Mouse (Mus musculus) CH12.LX (cell line): Measurements from ENCODE around the gene Fam207a. TPM values are rescaled to one million over a fixed set of nuclear protein-coding genes. Genes with fewer than 3 reads are reported as not detected.

ENCODE experiments used
- DNase-seq: peaks from one replicate; pipeline ENCODE4 v3.0.0-alpha.2; 2013; ENCODE audit errors: extremely low read depth
- H3K27ac ChIP-seq: 2 replicates; pipeline ENCODE4 v1.5.1; 2012; ENCODE audit warnings: low read depth, mild to moderate bottlenecking, control low read depth, moderate library complexity; ENCODE audit not compliant: insufficient read depth
- H3K27me3 ChIP-seq: replicated peaks from 2 replicates; pipeline ENCODE3; 2012; ENCODE audit warnings: inconsistent platforms
- H3K36me3 ChIP-seq, 2 experiments: replicated peaks in 1 of 2; 2 replicates each; pipeline versions ENCODE3 to v1.6.1; 2012; ENCODE audit warnings: inconsistent platforms in 1 of 2, low read length in 1 of 2, mild to moderate bottlenecking in 1 of 2, mixed read lengths in 1 of 2, moderate library complexity in 1 of 2; ENCODE audit not compliant: control insufficient read depth in 1 of 2, insufficient read depth in 1 of 2
- H3K4me1 ChIP-seq, 2 experiments: 2 replicates each; pipeline ENCODE4 v1.6.1; 2012; ENCODE audit warnings: inconsistent platforms in 1 of 2, moderate library complexity in 1 of 2; ENCODE audit not compliant: insufficient read depth in 2 of 2, control insufficient read depth in 1 of 2
- H3K4me2 ChIP-seq: 2 replicates; pipeline ENCODE4 v1.6.1; 2012; ENCODE audit warnings: low read depth, mild to moderate bottlenecking, control low read depth; ENCODE audit not compliant: poor library complexity, insufficient read depth, severe bottlenecking
- H3K4me3 ChIP-seq, 3 experiments: fragments of 150-350 bp in 1 of 3; sonication (generic) in 1 of 3; replicated peaks in 1 of 3; 2 replicates each; pipeline versions ENCODE3 to v1.5.1; 2011 to 2012; ENCODE audit warnings: low read depth in 2 of 3, low read length in 2 of 3, mild to moderate bottlenecking in 2 of 3, moderate library complexity in 2 of 3, control low read depth in 1 of 3, improper control_type of control experiment in 1 of 3, inconsistent platforms in 1 of 3, mixed read lengths in 1 of 3; ENCODE audit not compliant: poor library complexity in 1 of 3
- H3K79me2 ChIP-seq: replicated peaks from 2 replicates; pipeline ENCODE4 v1.6.1; 2012; ENCODE audit warnings: mild to moderate bottlenecking, moderate library complexity; ENCODE audit not compliant: control insufficient read depth, poor library complexity, insufficient read depth, severe bottlenecking; ENCODE audit errors: extremely low read depth
- H3K9ac ChIP-seq: 2 replicates; pipeline ENCODE4 v1.6.1; 2012; ENCODE audit warnings: low read depth, mild to moderate bottlenecking, control low read depth, moderate library complexity; ENCODE audit not compliant: insufficient read depth
- H3K9me3 ChIP-seq: replicated peaks from 2 replicates; pipeline ENCODE3; 2012; ENCODE audit warnings: low read length, inconsistent platforms, mixed read lengths
- BHLHE40 ChIP-seq: IDR thresholded peaks from 2 replicates; pipeline ENCODE4 v1.6.1; 2011; ENCODE audit warnings: mild to moderate bottlenecking, low read depth, low read length, improper control_type of control experiment
- CTCF ChIP-seq, 2 experiments: IDR thresholded peaks in 1 of 2; conservative IDR thresholded peaks in 1 of 2; 2 replicates each; pipeline ENCODE4 v1.5.1; 2011 to 2012; ENCODE audit warnings: low read depth in 2 of 2, low read length in 2 of 2, improper control_type of control experiment in 1 of 2, inconsistent platforms in 1 of 2, mild to moderate bottlenecking in 1 of 2, moderate library complexity in 1 of 2
- ELF1 ChIP-seq: IDR thresholded peaks from 2 replicates; pipeline ENCODE4 v1.6.1; 2014; ENCODE audit warnings: low read depth, mild to moderate bottlenecking, inconsistent platforms, low read length, improper control_type of control experiment
- EP300 ChIP-seq: IDR thresholded peaks from 2 replicates; pipeline ENCODE4 v1.6.1; 2011; ENCODE audit warnings: low read length, improper control_type of control experiment
- ETS1 ChIP-seq: conservative IDR thresholded peaks from 2 replicates; pipeline ENCODE4 v1.6.1; 2012; ENCODE audit warnings: low read depth, mild to moderate bottlenecking, inconsistent platforms, low read length, improper control_type of control experiment, moderate library complexity
- GABPA ChIP-seq: IDR thresholded peaks from 2 replicates; pipeline ENCODE4 v1.6.1; 2012; ENCODE audit warnings: low read depth, low read length, improper control_type of control experiment, inconsistent platforms; ENCODE audit not compliant: insufficient replicate concordance
- IRF4 ChIP-seq: IDR thresholded peaks from 2 replicates; pipeline ENCODE4 v1.6.1; 2014; ENCODE audit warnings: low read depth, mild to moderate bottlenecking, inconsistent platforms, low read length, improper control_type of control experiment
- JUN ChIP-seq: IDR thresholded peaks from 2 replicates; pipeline ENCODE4 v1.6.1; 2011; ENCODE audit warnings: low read depth, mild to moderate bottlenecking, low read length, improper control_type of control experiment, moderate library complexity; ENCODE audit not compliant: insufficient read depth
- JUND ChIP-seq: conservative IDR thresholded peaks from 2 replicates; pipeline ENCODE4 v1.6.1; 2011; ENCODE audit warnings: low read depth, low read length, improper control_type of control experiment
- MAFK ChIP-seq: IDR thresholded peaks from 2 replicates; pipeline ENCODE4 v1.6.1; 2011; ENCODE audit warnings: low read length, improper control_type of control experiment; ENCODE audit not compliant: insufficient replicate concordance
- MAX ChIP-seq: IDR thresholded peaks from 2 replicates; pipeline ENCODE4 v1.6.1; 2011; ENCODE audit warnings: low read length, improper control_type of control experiment
- MEF2A ChIP-seq: IDR thresholded peaks from 2 replicates; pipeline ENCODE4 v1.6.1; 2014; ENCODE audit warnings: low read depth, mild to moderate bottlenecking, inconsistent platforms, low read length, improper control_type of control experiment, borderline replicate concordance
- MXI1 ChIP-seq: IDR thresholded peaks from 2 replicates; pipeline ENCODE4 v1.6.1; 2011; ENCODE audit warnings: mild to moderate bottlenecking, low read depth, low read length, improper control_type of control experiment
- NELFE ChIP-seq: IDR thresholded peaks from 2 replicates; pipeline ENCODE4 v1.6.1; 2011; ENCODE audit warnings: low read depth, low read length, improper control_type of control experiment
- POLR2AphosphoS2 ChIP-seq: IDR thresholded peaks from 2 replicates; pipeline ENCODE4 v1.6.1; 2011; ENCODE audit warnings: low read depth, low read length, improper control_type of control experiment
- RAD21 ChIP-seq: IDR thresholded peaks from 2 replicates; pipeline ENCODE4 v1.6.1; 2011; ENCODE audit warnings: low read depth, mild to moderate bottlenecking, low read length, improper control_type of control experiment, moderate library complexity
- RCOR1 ChIP-seq: conservative IDR thresholded peaks from 2 replicates; pipeline ENCODE4 v1.6.1; 2012; ENCODE audit warnings: low read depth, mild to moderate bottlenecking, inconsistent platforms, low read length, improper control_type of control experiment
- SMC3 ChIP-seq: IDR thresholded peaks from 2 replicates; pipeline ENCODE4 v1.6.1; 2011; ENCODE audit warnings: low read depth, low read length, improper control_type of control experiment
- TBP ChIP-seq: conservative IDR thresholded peaks from 2 replicates; pipeline ENCODE4 v1.6.1; 2011; ENCODE audit warnings: low read depth, low read length, improper control_type of control experiment
- TCF12 ChIP-seq: IDR thresholded peaks from 2 replicates; pipeline ENCODE4 v1.6.1; 2014; ENCODE audit warnings: low read depth, mild to moderate bottlenecking, inconsistent platforms, low read length, improper control_type of control experiment
- ZC3H11A ChIP-seq: IDR thresholded peaks from 2 replicates; pipeline ENCODE4 v1.6.1; 2012; ENCODE audit warnings: low read depth, mild to moderate bottlenecking, inconsistent platforms, low read length, improper control_type of control experiment
- ZKSCAN1 ChIP-seq: IDR thresholded peaks from 2 replicates; pipeline ENCODE4 v1.6.1; 2012; ENCODE audit warnings: low read depth, inconsistent platforms, low read length, improper control_type of control experiment, borderline replicate concordance
- ZMIZ1 ChIP-seq: IDR thresholded peaks from 2 replicates; pipeline ENCODE4 v1.6.1; 2012; ENCODE audit warnings: low read depth, mild to moderate bottlenecking, inconsistent platforms, low read length, improper control_type of control experiment
- dilution Hi-C: fragments of 300-500 bp; cut with MboI; formaldehyde crosslinking; loops from 2 replicates; pipeline ENCODE4 v1.14.3; 2020; ENCODE audit warnings: low sequenced_read_pairs; ENCODE audit not compliant: extremely low pct_unique_long_range_greater_than_20kb, extremely low pct_ligation_motif_present
- in situ Hi-C: fragments of 300-500 bp; cut with MboI; formaldehyde crosslinking; loops from 3 replicates; pipeline ENCODE4 v1.14.3; 2019; ENCODE audit warnings: low sequenced_read_pairs, low pct_ligation_motif_present, low pct_unique_long_range_greater_than_20kb, mixed read lengths
- polyA plus RNA-seq: library from polyadenylated mRNA; unstranded; fragments of >175 nt; gene quantifications from 2 replicates; pipeline ENCODE4 v1.2.1, GENCODE M21; 2012; ENCODE audit warnings: low read depth; ENCODE audit not compliant: insufficient read length
- total RNA-seq, 2 experiments: library from RNA; depleted of rRNA; stranded (reverse); fragments of 300-350 nt in 1 of 2; fragments of >200 nt in 1 of 2; gene quantifications; 2 replicates each; pipeline ENCODE4 v1.2.3; 2012 to 2014

Gene Fam207a
- total and polyA plus RNA-seq, 3 experiments = 43.1 to 65.4 (median 46.1) TPM

GRCm38 (mm10) chr10:77457701-77458100, 57.9 kb downstream of the Fam207a start:
- peaks cover 51% of the 10 kb centered on the region for H3K27me3 ChIP-seq
- in situ Hi-C loops = no loop called here
- H3K27ac ChIP-seq = no peak overlapping the region
- TF ChIP-seq RCOR1 = no peak
- TF ChIP-seq ELF1 = no peak
- TF ChIP-seq MXI1 = no peak
- TF ChIP-seq ZMIZ1 = no peak
- no peak for TF ChIP-seq TBP
- no peak for TF ChIP-seq ETS1
- TF ChIP-seq IRF4 = no peak
- H3K79me2 ChIP-seq = no peaks in the 10 kb centered on the region
- no peaks in the 10 kb centered on the region for H3K36me3 ChIP-seq
- no peak overlapping the region for H3K9ac ChIP-seq
- H3K4me3 ChIP-seq = no peak overlapping the region
- no peak overlapping the region for H3K4me2 ChIP-seq
- no peaks in the 10 kb centered on the region for H3K4me1 ChIP-seq
- dilution Hi-C loops = no loop called here
- H3K9me3 ChIP-seq = peaks cover 2% of the 10 kb centered on the region
- DNase-seq = no peak

GRCm38 (mm10) chr10:77456507-77456906, 59.1 kb downstream of the Fam207a start:
- DNase-seq = no peak
- no peaks in the 10 kb centered on the region for H3K79me2 ChIP-seq
- TF ChIP-seq ZC3H11A (no peak), RAD21 (no peak), NELFE (no peak), MAX (no peak), ELF1 (no peak)
- H3K27me3 ChIP-seq = peaks cover 57% of the 10 kb centered on the region
- no peak overlapping the region for H3K4me3 ChIP-seq
- no peaks in the 10 kb centered on the region for H3K36me3 ChIP-seq
- no peak overlapping the region for H3K9ac ChIP-seq
- H3K4me1 ChIP-seq = no peaks in the 10 kb centered on the region
- H3K27ac ChIP-seq = no peak overlapping the region
- H3K4me2 ChIP-seq = no peak overlapping the region
- in situ Hi-C loops (no loop called here), dilution Hi-C loops (no loop called here)
- peaks cover 3% of the 10 kb centered on the region for H3K9me3 ChIP-seq

GRCm38 (mm10) chr10:77455251-77456010, 60.2 kb downstream of the Fam207a start:
- Histone ChIP-seq H3K27ac (no peak overlapping the region), H3K4me3 (no peak overlapping the region), H3K27me3 (peaks cover 64% of the 10 kb centered on the region), H3K4me1 (no peaks in the 10 kb centered on the region), H3K4me2 (no peak overlapping the region), H3K36me3 (no peaks in the 10 kb centered on the region), H3K9me3 (peaks cover 3% of the 10 kb centered on the region), H3K9ac (no peak overlapping the region), H3K79me2 (no peaks in the 10 kb centered on the region)
- dilution Hi-C loops = no loop called here
- in situ Hi-C loops = no loop called here
- TF ChIP-seq BHLHE40 (no peak), MAFK (no peak), MEF2A (no peak), SMC3 (no peak), GABPA (no peak), ETS1 (no peak), MXI1 (no peak), JUND (no peak), CTCF (conservative IDR thresholded peaks at IDR 0.05 in 1 of 2, IDR thresholded peaks at IDR 0.05 in 1 of 2; ENCODE audit: low read depth in 2 of 2, low read length in 2 of 2) (no peak), ZMIZ1 (no peak), ZKSCAN1 (no peak), EP300 (no peak), JUN (no peak), TBP (no peak), TCF12 (no peak), POLR2AphosphoS2 (no peak)
- DNase-seq = no peak
